Comparison of ENCODE assay signal across 8 mouse cellular contexts in the genomic region with DNA sequence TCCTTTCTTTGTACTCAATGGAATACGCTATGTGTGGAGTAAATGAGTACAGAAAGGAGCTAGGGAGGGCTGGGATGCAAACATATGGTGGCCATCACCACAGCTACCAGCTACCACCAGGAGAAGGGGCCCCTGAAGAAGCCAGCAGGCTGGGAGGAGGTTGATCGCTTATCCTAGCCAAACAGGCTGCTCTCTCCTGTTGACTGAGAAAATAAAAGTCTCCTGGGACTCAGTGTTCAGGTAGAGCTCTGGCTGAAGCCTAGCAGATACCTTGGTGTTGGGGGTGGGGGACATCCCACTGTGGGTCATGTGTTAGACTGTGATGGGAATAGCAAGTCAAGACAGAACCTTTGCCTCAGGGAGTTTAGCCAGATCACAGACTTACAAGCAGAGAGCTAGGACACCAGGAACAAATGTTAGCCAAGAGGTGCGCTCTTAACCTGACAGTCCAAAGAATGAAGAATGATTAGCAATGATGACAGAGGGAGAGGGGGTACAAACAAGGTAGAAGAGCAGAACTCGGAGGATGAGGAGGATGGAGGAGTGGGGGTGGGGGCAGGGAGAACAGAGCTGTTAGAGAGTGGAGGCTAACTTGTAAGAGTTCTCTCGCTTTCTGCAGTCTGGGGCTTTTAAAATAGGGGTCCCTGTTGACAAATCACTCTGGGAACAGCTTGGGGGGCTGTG. TPM values are rescaled to one million over a fixed set of nuclear protein-coding genes. Genes with fewer than 3 reads are reported as not detected.
A peak's percentile ranks its signal among the peaks of the same experiment; 100 is the strongest.
DNase-seq lines count a peak whose midpoint lies in the region; ATAC-seq and TF ChIP-seq lines count a peak whose summit lies in the region.

No protein-coding gene starts in this region.

- H3K4me2 ChIP-seq in forebrain, embryonic 13.5 days: peak overlapping the region; percentile 27
- H3K4me2 ChIP-seq in liver, embryonic 12.5 days: peak overlapping the region; percentile 68
- no peak overlapping the region for H3K4me2 ChIP-seq in stomach, embryonic 15.5 days

- no peaks in the 10 kb centered on the region for H3K27me3 ChIP-seq in forebrain, embryonic 13.5 days
- no peaks in the 10 kb centered on the region for H3K27me3 ChIP-seq in liver, embryonic 12.5 days (replicated peaks)
- H3K27me3 ChIP-seq in stomach, embryonic 15.5 days (replicated peaks): no peaks in the 10 kb centered on the region

- no peaks in the 10 kb centered on the region for H3K9me3 ChIP-seq in forebrain, embryonic 13.5 days (replicated peaks)
- H3K9me3 ChIP-seq in liver, embryonic 12.5 days (replicated peaks): no peaks in the 10 kb centered on the region
- no peaks in the 10 kb centered on the region for H3K9me3 ChIP-seq in stomach, embryonic 15.5 days

- H3K4me3 ChIP-seq in left cerebral cortex, adult 2 months: no peak overlapping the region
- no peak overlapping the region for H3K4me3 ChIP-seq in forebrain, embryonic 13.5 days
- H3K4me3 ChIP-seq in liver, embryonic 12.5 days: peak overlapping the region; percentile 31
- no peak overlapping the region for H3K4me3 ChIP-seq in stomach, embryonic 15.5 days (replicated peaks)

- intact Hi-C loops in left cerebral cortex, adult 2 months (cut with DNase I): loop anchor here (5.0 kb wide), 1 partner anchor 58 kb away; the partner anchor contains the start of genes Drc3 and Tom1l2
- intact Hi-C loops in left cerebral cortex, postnatal 4 days (cut with DNase I): loop anchor here (10.0 kb wide), 1 partner anchor 190 kb away; the partner anchor contains the start of gene Rai1
- intact Hi-C loops in gastrocnemius, postnatal 36 days (cut with DNase I): loop anchor here (5.0 kb wide), 2 partner anchors 42 to 92 kb away; no protein-coding TSS in a partner anchor

- peaks cover 63% of the 10 kb centered on the region for H3K4me1 ChIP-seq in forebrain, embryonic 13.5 days
- peaks cover 48% of the 10 kb centered on the region for H3K4me1 ChIP-seq in liver, embryonic 12.5 days
- H3K4me1 ChIP-seq in stomach, embryonic 15.5 days: peaks cover 31% of the 10 kb centered on the region

- H3K27ac ChIP-seq in left cerebral cortex, adult 2 months: peak overlapping the region; percentile 92
- peak overlapping the region; percentile 95 for H3K27ac ChIP-seq in forebrain, embryonic 13.5 days
- H3K27ac ChIP-seq in liver, embryonic 12.5 days: peak overlapping the region; percentile 92
- H3K27ac ChIP-seq in stomach, embryonic 15.5 days: peak overlapping the region; percentile 46

- peak; percentile 67; the same call in 1 of the 2 replicates for ATAC-seq in forebrain, embryonic 13.5 days
- peak; percentile 95 for ATAC-seq in liver, embryonic 12.5 days
- peak; percentile 72; the same call in 1 of the 2 replicates for ATAC-seq in stomach, embryonic 15.5 days (ENCODE audit: insufficient read depth, low FRiP score, low read depth)

- peak overlapping the region; percentile 18 for H3K9ac ChIP-seq in forebrain, embryonic 13.5 days
- H3K9ac ChIP-seq in liver, embryonic 12.5 days: peak overlapping the region; percentile 60
- H3K9ac ChIP-seq in stomach, embryonic 15.5 days: no peak overlapping the region

- TF ChIP-seq CTCF in left cerebral cortex, adult 2 months (IDR thresholded peaks at IDR 0.05): no peak

- no peak for DNase-seq in left cerebral cortex, adult 2 months (ENCODE audit: extremely low spot score in 1 of 2, low spot score in 2 of 2)
- no peak for DNase-seq in left cerebral cortex, adult 8-10 months (ENCODE audit: low spot score in 2 of 2)
- no peak for DNase-seq in left cerebral cortex, postnatal 4 days
- no peak for DNase-seq in thymus, postnatal 4 days
- no peak for DNase-seq in gastrocnemius, postnatal 36 days

- H3K36me3 ChIP-seq in forebrain, embryonic 13.5 days (ENCODE audit: poor library complexity, severe bottlenecking): no peaks in the 10 kb centered on the region
- no peaks in the 10 kb centered on the region for H3K36me3 ChIP-seq in liver, embryonic 12.5 days
- H3K36me3 ChIP-seq in stomach, embryonic 15.5 days: no peaks in the 10 kb centered on the region

- 33% methylated on average over 5 of the region's 5 CpGs for whole genome bisulfite sequencing in forebrain, embryonic 13.5 days
- WGBS in liver, embryonic 12.5 days (ENCODE audit: insufficient replicate concordance): 36% methylated on average over 5 of the region's 5 CpGs
- 37% methylated on average over 5 of the region's 5 CpGs for WGBS in stomach, embryonic 15.5 days

RNA-seq across cellular contexts. Expression of gene Tom1l2, which starts 57.9 kb away (rescaled TPM):
- total RNA-seq in left cerebral cortex, adult 2 months (2021): 100 to 1,000 TPM; 216 to 221 TPM
- total RNA-seq in left cerebral cortex, adult 8-10 months (2022): 100 to 1,000 TPM; 205 to 222 (median 215) TPM
- polyA plus RNA-seq in forebrain, embryonic 13.5 days (2015; fragmentation: Nextera tagmentation; extraction: Ambion mirVana): 29.7 and 35.3 TPM in 2 replicates
- polyA plus RNA-seq in liver, embryonic 12.5 days (2016; fragmentation: Nextera tagmentation; extraction: Ambion mirVana): 8.7 and 9.6 TPM in 2 replicates
- 24.1 and 24.6 TPM in 2 replicates for polyA plus RNA-seq in stomach, embryonic 15.5 days (2015; fragmentation: Nextera tagmentation; extraction: Ambion mirVana)
- total RNA-seq in left cerebral cortex, postnatal 4 days (2021): 10 to 100 TPM; 86.8 to 90.6 TPM
- 10 to 100 TPM; 59.4 to 61.5 TPM for total RNA-seq in gastrocnemius, postnatal 36 days (2021)

RNA-seq across cellular contexts. Expression of gene Drc3, which starts 58.4 kb away (rescaled TPM):
- 10 to 100 TPM; 11.7 to 12.5 TPM for total RNA-seq in left cerebral cortex, adult 2 months (2021)
- total RNA-seq in left cerebral cortex, adult 8-10 months (2022): 10 to 100 TPM in 1 of 4 experiments, 1 to 10 TPM in 3; 8.6 to 12.8 (median 9.3) TPM
- 3.1 and 5.8 TPM in 2 replicates for polyA plus RNA-seq in forebrain, embryonic 13.5 days (2015; fragmentation: Nextera tagmentation; extraction: Ambion mirVana)
- 0.49 and 0.53 TPM in 2 replicates for polyA plus RNA-seq in liver, embryonic 12.5 days (2016; fragmentation: Nextera tagmentation; extraction: Ambion mirVana)
- 1.2 and 1.6 TPM in 2 replicates for polyA plus RNA-seq in stomach, embryonic 15.5 days (2015; fragmentation: Nextera tagmentation; extraction: Ambion mirVana)
- total RNA-seq in left cerebral cortex, postnatal 4 days (2021): 1 to 10 TPM; 4.7 to 4.8 TPM
- 1 to 10 TPM; 1.1 to 1.2 TPM for total RNA-seq in gastrocnemius, postnatal 36 days (2021)
